Mouse (Mus musculus) heart, postnatal 14 days (tissue): Measurements from ENCODE around the gene Olfr554. TPM values are rescaled to one million over a fixed set of nuclear protein-coding genes. Genes with fewer than 3 reads are reported as not detected.
A peak's percentile ranks its signal among the peaks of the same experiment; 100 is the strongest.
"Not testable (repeated sequence)": the region's sequence is repeated elsewhere in the genome, so short reads cannot be mapped to it uniquely, and the experiment has no call there.

Experiments used
- DNase-seq, 2 experiments: peaks; one replicate each; pipeline ENCODE4 v3.0.0; 2021 to 2022
- intact Hi-C: fragments of 180-260 bp; cut with DNase I; formaldehyde crosslinking; loops from one replicate; pipeline ENCODE4 v1.15.1; 2025
- long read RNA-seq, 2 experiments: library from polyadenylated mRNA; stranded (forward); transcript quantifications; one replicate each; pipeline ENCODE4 v2.0.0; 2021
- total RNA-seq, 2 experiments: library from RNA; stranded (reverse); gene quantifications; 2 replicates each; pipeline ENCODE4 v1.2.3; 2021

Gene Olfr554
- not detected for total RNA-seq
- long read RNA-seq, experiment 1, result 0 reads
- long read RNA-seq, experiment 2, result 0 reads

- intact Hi-C loops, result no loop called here
- no peak for DNase-seq
Measured at GRCm38 (mm10) chr7:102638132-102638531, at the start of gene Olfr554. Gene Olfr554, plus strand, starts transcription at chr7:102638432.

- no peak for DNase-seq
- intact Hi-C loops, result no loop called here
Measured at GRCm38 (mm10) chr7:102591786-102592185, 46.4 kb upstream of the Olfr554 start, which contains the start of gene Olfr551. Gene Olfr551, minus strand, starts transcription at chr7:102591886.

- intact Hi-C loops, result no loop called here
- DNase-seq, result no peak
Measured at GRCm38 (mm10) chr7:102597378-102598031, 40.7 kb upstream of the Olfr554 start, which contains the start of gene Olfr552. Gene Olfr552, plus strand, starts transcription at chr7:102597770.

GRCm38 (mm10) chr7:102618118-102618517 is 20.1 kb upstream of the Olfr554 start, which contains the start of gene Olfr553:
Gene Olfr553, minus strand, starts transcription at chr7:102618218.
- no peak for DNase-seq
- intact Hi-C loops, result loop anchor here (10.0 kb wide), 1 partner anchor 57 kb away; no protein-coding TSS in a partner anchor

GRCm38 (mm10) chr7:102619608-102620007 is 18.6 kb upstream of the Olfr554 start:
- intact Hi-C loops, result loop anchor here (10.0 kb wide), 1 partner anchor 55 kb away; no protein-coding TSS in a partner anchor

GRCm38 (mm10) chr7:102620368-102620767 is 17.9 kb upstream of the Olfr554 start:
- intact Hi-C loops, DNase-seq: not testable (repeated sequence)

More at GRCm38 (mm10) chr7:102619608-102620007, 18.6 kb upstream of the Olfr554 start:
- DNase-seq, result peak in 1 of 2 experiments; percentile 23

GRCm38 (mm10) chr7:102636665-102637064 is 1.6 kb upstream of the Olfr554 start:
- intact Hi-C loops, result loop anchor here (1.0 kb wide), 1 partner anchor 123 kb away; no protein-coding TSS in a partner anchor
- DNase-seq, result peak; percentile 20 to 64

- DNase-seq, intact Hi-C loops: not testable (repeated sequence)
Measured at GRCm38 (mm10) chr7:102644945-102645344, 6.7 kb downstream of the Olfr554 start.

- no peak for DNase-seq
- intact Hi-C loops, result no loop called here
Measured at GRCm38 (mm10) chr7:102658523-102658922, 20.3 kb downstream of the Olfr554 start, which contains the start of gene Olfr555. Gene Olfr555, plus strand, starts transcription at chr7:102658823.

GRCm38 (mm10) chr7:102664599-102664998 is 26.4 kb downstream of the Olfr554 start, which contains the start of gene Olfr556:
Gene Olfr556, plus strand, starts transcription at chr7:102664899.
- intact Hi-C loops, result loop anchor here (2.0 kb wide), 1 partner anchor 254 kb away; no protein-coding TSS in a partner anchor
- no peak for DNase-seq

- no peak for DNase-seq
- intact Hi-C loops, result loop anchor here (2.0 kb wide), 1 partner anchor 253 kb away; no protein-coding TSS in a partner anchor
Measured at GRCm38 (mm10) chr7:102665378-102665777, 27.1 kb downstream of the Olfr554 start.

GRCm38 (mm10) chr7:102676225-102676624 is 38.0 kb downstream of the Olfr554 start:
- intact Hi-C loops, result loop anchor here (10.0 kb wide), 1 partner anchor 61 kb away; the partner anchor contains the start of gene Olfr553

GRCm38 (mm10) chr7:102681916-102682315 is 43.7 kb downstream of the Olfr554 start:
- intact Hi-C loops, result no loop called here
- no peak for DNase-seq

More at GRCm38 (mm10) chr7:102676225-102676624, 38.0 kb downstream of the Olfr554 start:
- DNase-seq, result no peak

- peak; percentile 90 for DNase-seq
- intact Hi-C loops, result no loop called here
Measured at GRCm38 (mm10) chr7:102686944-102687501, 48.8 kb downstream of the Olfr554 start, which contains the start of gene Trim68. Gene Trim68, minus strand, starts transcription at chr7:102687327.

Other genes starting within 250 kb of the Olfr554 start
- gene Rrm1, start 196.7 kb upstream of the Olfr554 start, total RNA-seq, result 10 to 100 TPM; 14.4 to 19.1 TPM
- not detected for gene Olfr543, start 156.8 kb upstream of the Olfr554 start, total RNA-seq
- not detected for gene Olfr544, start 150.1 kb upstream of the Olfr554 start, total RNA-seq
- gene Olfr545, start 138.9 kb upstream of the Olfr554 start, total RNA-seq, result not detected
- gene Olfr547, start 103.7 kb upstream of the Olfr554 start, total RNA-seq, result not detected
- gene Olfr548-ps1, start 97.5 kb upstream of the Olfr554 start, total RNA-seq, result not detected
- gene Olfr549, start 88.6 kb upstream of the Olfr554 start, total RNA-seq, result not detected
- 1 to 10 TPM; 6.1 to 7.7 TPM for gene Trim21, start 72.9 kb upstream of the Olfr554 start, total RNA-seq
- under 1 TPM; 0.17 to 0.37 TPM for gene Olfr550, start 67.0 kb upstream of the Olfr554 start, total RNA-seq
- gene Olfr551, start 46.5 kb upstream of the Olfr554 start, total RNA-seq, result not detected
- gene Olfr552, start 40.7 kb upstream of the Olfr554 start, total RNA-seq, result under 1 TPM; 0.07 to 0.27 TPM
- gene Olfr553, start 20.2 kb upstream of the Olfr554 start, total RNA-seq, result not detected
- gene Olfr555, start 20.4 kb downstream of the Olfr554 start, total RNA-seq, result not detected
- gene Olfr556, start 26.5 kb downstream of the Olfr554 start, total RNA-seq, result not detected
- 1 to 10 TPM; 7.7 to 8.7 TPM for gene Trim68, start 48.9 kb downstream of the Olfr554 start, total RNA-seq
- not detected for gene Olfr557, start 57.5 kb downstream of the Olfr554 start, total RNA-seq
- 1 to 10 TPM; 4.8 to 5.1 TPM for gene Olfr558, start 63.8 kb downstream of the Olfr554 start, total RNA-seq
- gene Olfr33, start 80.6 kb downstream of the Olfr554 start, total RNA-seq, result not detected
- gene Olfr559, start 89.1 kb downstream of the Olfr554 start, total RNA-seq, result not detected
- gene Olfr560, start 120.9 kb downstream of the Olfr554 start, total RNA-seq, result under 1 TPM in 1 of 2 experiments, not detected in 1; 0.32 TPM
- gene Olfr78, start 121.0 kb downstream of the Olfr554 start, total RNA-seq, result 1 to 10 TPM; 1.6 to 2.1 TPM
- not detected for gene Olfr561, start 132.8 kb downstream of the Olfr554 start, total RNA-seq
- not detected for gene Olfr564, start 165.0 kb downstream of the Olfr554 start, total RNA-seq
- not detected for gene Olfr566, start 220.3 kb downstream of the Olfr554 start, total RNA-seq
- not detected for gene Olfr568, start 238.7 kb downstream of the Olfr554 start, total RNA-seq